Mouse (Mus musculus) ES-E14 (cell line): Measurements from ENCODE around the gene Plekhg1.

Experiments used
- CHD2 ChIP-seq: IDR thresholded peaks from 2 replicates; pipeline ENCODE4 v1.6.1; 2014; ENCODE audit warnings: mild to moderate bottlenecking, low read depth, low read length, inconsistent platforms
- HCFC1 ChIP-seq: IDR thresholded peaks from 2 replicates; pipeline ENCODE4 v1.6.1; 2012; ENCODE audit warnings: low read length, inconsistent platforms, borderline replicate concordance; ENCODE audit not compliant: insufficient read depth
- MAFK ChIP-seq: IDR thresholded peaks from 2 replicates; pipeline ENCODE4 v1.6.1; 2014; ENCODE audit warnings: mild to moderate bottlenecking, low read depth, low read length, inconsistent platforms; ENCODE audit not compliant: insufficient read depth
- ZC3H11A ChIP-seq: IDR thresholded peaks from 2 replicates; pipeline ENCODE4 v1.6.1; 2012; ENCODE audit warnings: low read depth, mild to moderate bottlenecking, inconsistent platforms, low read length, borderline replicate concordance
- ZNF384 ChIP-seq: IDR thresholded peaks from 2 replicates; pipeline ENCODE4 v1.6.1; 2012; ENCODE audit warnings: low read depth, low read length, inconsistent platforms

DNA sequence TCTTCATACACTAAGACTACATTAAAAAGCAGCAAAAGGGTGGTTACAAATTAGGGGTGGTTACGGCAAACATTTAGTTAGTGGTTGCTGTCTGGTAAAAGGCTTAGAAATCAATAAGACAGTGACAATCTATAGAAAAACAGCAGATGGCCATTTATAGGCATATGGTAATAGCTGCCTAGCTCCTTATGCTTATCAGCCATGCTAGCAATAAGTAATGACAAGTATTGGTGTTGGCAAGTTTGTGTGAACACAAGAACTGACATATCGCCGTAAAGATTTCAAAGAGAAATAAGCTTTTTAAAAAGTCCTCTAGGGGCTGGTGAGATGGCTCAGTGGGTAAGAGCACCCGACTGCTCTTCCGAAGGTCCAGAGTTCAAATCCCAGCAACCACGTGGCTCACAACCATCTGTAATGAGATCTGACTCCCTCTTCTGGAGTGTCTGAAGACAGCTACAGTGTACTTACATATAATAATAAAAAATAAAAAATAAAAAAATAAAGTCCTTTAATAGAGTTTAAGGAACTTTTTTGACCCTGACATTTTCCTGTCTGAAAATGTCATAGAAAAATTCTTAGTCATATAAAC is 250.2 kb downstream of the Plekhg1 start:
- TF ChIP-seq ZC3H11A, result no peak
- TF ChIP-seq HCFC1, result no peak
- TF ChIP-seq MAFK, result no peak
- TF ChIP-seq ZNF384, result no peak
- TF ChIP-seq CHD2, result no peak
